Mouse (Mus musculus) hindbrain, embryonic 16.5 days (tissue): ENCODE data around the gene Fblim1. TPM values are rescaled to one million over a fixed set of nuclear protein-coding genes. Genes with fewer than 3 reads are reported as not detected.
A peak's percentile ranks its signal among the peaks of the same experiment; 100 is the strongest.

Source experiments
- ATAC-seq: fragments of 200-750 bp; cut with Nextera tagmentation; 2 replicates; pipeline ENCODE4 v1.8.0; 2017; ENCODE audit warnings: moderate TSS enrichment, moderate library complexity
- H3K27ac ChIP-seq: fragments of 300-500 bp; sonication (generic); 2 replicates; pipeline ENCODE4 v1.5.1; 2014; ENCODE audit warnings: low read depth, mild to moderate bottlenecking, control low read depth, low read length, moderate library complexity
- H3K27me3 ChIP-seq: fragments of 300-500 bp; sonication (generic); replicated peaks from 2 replicates; pipeline ENCODE4 v1.6.1; 2014; ENCODE audit warnings: low read length; ENCODE audit not compliant: control insufficient read depth, insufficient read depth
- H3K36me3 ChIP-seq: fragments of 300-500 bp; sonication (generic); 2 replicates; pipeline ENCODE4 v1.6.1; 2014; ENCODE audit warnings: mild to moderate bottlenecking, low read length, moderate library complexity, mixed read lengths; ENCODE audit not compliant: control insufficient read depth, insufficient read depth
- H3K4me1 ChIP-seq: fragments of 300-500 bp; sonication (generic); 2 replicates; pipeline ENCODE4 v1.6.1; 2014; ENCODE audit warnings: low read depth, low read length; ENCODE audit not compliant: control insufficient read depth, insufficient read depth
- H3K4me2 ChIP-seq: fragments of 300-500 bp; sonication (generic); 2 replicates; pipeline ENCODE4 v1.6.1; 2014; ENCODE audit warnings: mild to moderate bottlenecking, low read length, control low read depth, moderate library complexity
- H3K4me3 ChIP-seq: fragments of 300-500 bp; sonication (generic); 2 replicates; pipeline ENCODE4 v1.5.1; 2014; ENCODE audit warnings: mild to moderate bottlenecking, low read length, control low read depth, moderate library complexity
- H3K9ac ChIP-seq: fragments of 300-500 bp; sonication (generic); 2 replicates; pipeline ENCODE4 v1.6.1; 2014; ENCODE audit warnings: low read depth, mild to moderate bottlenecking, control low read depth, low read length, moderate library complexity
- H3K9me3 ChIP-seq: fragments of 300-500 bp; sonication (generic); 2 replicates; pipeline ENCODE4 v1.6.1; 2014; ENCODE audit warnings: mild to moderate bottlenecking, low read length, moderate library complexity; ENCODE audit not compliant: control insufficient read depth
- WGBS: fragments of 180-500 bp; shearing (Covaris S2); extraction: QIAGEN DNeasy Blood & Tissue Kit; methylation state at CpG from one replicate; pipeline ENCODE4 v1.1.7; 2014; 5-methylcytosine and 5-hydroxymethylcytosine counted together
- polyA plus RNA-seq: library from polyadenylated mRNA; unstranded; fragments of >200 nt; fragmentation: Nextera tagmentation; extraction: Ambion mirVana; gene quantifications from 2 replicates; pipeline ENCODE4 v1.2.1, GENCODE M21; 2015

The Fblim1 gene
- polyA plus RNA-seq, 1 experiment from 2014 or later, result 42.9 TPM

DNA sequence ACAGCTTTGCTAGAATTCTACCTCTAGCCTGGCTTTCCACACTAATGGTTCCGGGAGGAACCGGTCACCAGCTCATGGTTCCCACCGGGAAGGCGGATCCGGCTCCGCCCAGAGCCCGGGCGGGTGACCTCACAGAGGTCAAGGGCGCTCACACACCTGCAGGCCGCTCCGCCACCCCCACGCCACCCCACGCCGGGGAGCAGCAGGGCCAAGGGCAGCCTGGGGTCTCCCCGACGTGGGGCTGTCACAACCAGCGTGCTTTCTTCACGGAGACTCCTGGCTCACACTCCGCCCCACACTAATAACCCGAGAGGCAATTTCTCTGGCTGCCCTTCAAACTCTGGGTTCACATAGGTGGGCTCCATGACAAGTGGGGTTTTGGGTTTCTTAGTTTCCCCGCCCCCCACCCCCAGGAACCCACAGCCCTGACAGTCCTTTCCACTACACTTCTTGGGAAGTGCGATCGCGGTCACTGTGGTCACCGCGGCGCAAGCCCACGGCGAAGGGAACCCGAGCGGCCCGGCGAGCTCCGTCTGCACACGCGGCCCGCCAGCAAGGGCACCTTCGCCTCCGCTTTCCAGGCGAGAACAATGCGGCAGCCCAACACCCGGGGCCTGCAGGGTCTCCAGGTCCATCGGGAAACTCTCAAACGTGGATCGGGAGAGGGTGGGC, 60.7 kb downstream of the Fblim1 start:
- H3K9ac ChIP-seq, result peak overlapping the region; percentile 89
- H3K4me2 ChIP-seq, result peak overlapping the region; percentile 99
- no peaks in the 10 kb centered on the region for H3K27me3 ChIP-seq
- peaks cover 10% of the 10 kb centered on the region for H3K4me1 ChIP-seq
- H3K27ac ChIP-seq, result peak overlapping the region; percentile 99
- WGBS, result under 1% methylated on average over 45 of the region's 45 CpGs
- peak overlapping the region; percentile 74 for H3K4me3 ChIP-seq
- ATAC-seq, result peak; percentile 53
- H3K9me3 ChIP-seq, result no peaks in the 10 kb centered on the region
- H3K36me3 ChIP-seq, result no peaks in the 10 kb centered on the region

DNA sequence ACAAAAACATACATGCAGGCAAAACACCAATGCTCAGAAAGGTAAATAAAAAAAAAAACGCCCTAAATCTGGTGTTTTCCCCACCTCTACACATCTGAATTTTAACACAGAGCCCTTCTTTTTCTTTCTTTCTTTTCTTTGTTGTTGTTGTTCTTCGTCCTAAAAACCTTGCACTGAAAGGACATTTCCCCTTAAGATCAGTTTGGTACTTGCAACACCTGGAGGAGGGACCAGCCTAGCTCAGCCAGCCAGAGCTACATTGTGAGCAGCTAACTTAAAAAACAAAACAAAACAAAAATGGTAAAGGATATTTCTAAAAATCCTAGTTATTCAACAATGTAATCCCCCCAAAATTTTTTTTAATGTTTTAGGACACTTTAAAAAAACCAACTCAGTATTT, 61.4 kb downstream of the Fblim1 start:
- WGBS, result 43% methylated on average over 2 of the region's 2 CpGs
- Histone ChIP-seq H3K9ac (no peak overlapping the region), H3K4me3 (peak overlapping the region; percentile 74), H3K9me3 (no peaks in the 10 kb centered on the region), H3K27me3 (no peaks in the 10 kb centered on the region), H3K4me2 (peak overlapping the region; percentile 99), H3K4me1 (peaks cover 10% of the 10 kb centered on the region), H3K27ac (peak overlapping the region; percentile 54), H3K36me3 (no peaks in the 10 kb centered on the region)
- no peak for ATAC-seq

DNA sequence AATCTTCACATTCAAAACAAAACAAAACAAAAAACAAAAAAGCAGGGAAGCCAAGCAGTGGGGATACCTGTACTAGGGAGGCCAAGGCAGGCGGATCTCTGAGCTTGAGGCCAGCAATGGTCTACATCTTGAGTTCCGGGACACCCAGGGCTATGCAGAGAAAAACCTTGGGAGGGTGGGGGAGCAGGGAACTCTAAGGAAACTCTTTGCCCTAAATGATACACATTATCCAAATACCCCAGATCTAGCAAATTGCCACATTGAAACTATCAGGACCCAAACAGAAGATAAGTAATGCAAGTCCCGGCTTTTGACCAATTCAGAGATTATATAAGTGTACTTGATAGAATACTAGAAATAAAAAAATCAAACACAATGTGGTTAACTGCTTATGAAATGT, 62.3 kb downstream of the Fblim1 start:
- Histone ChIP-seq H3K27ac (no peak overlapping the region), H3K4me1 (peaks cover 15% of the 10 kb centered on the region), H3K36me3 (no peaks in the 10 kb centered on the region), H3K9me3 (no peaks in the 10 kb centered on the region), H3K4me3 (no peak overlapping the region), H3K4me2 (no peak overlapping the region), H3K27me3 (no peaks in the 10 kb centered on the region), H3K9ac (no peak overlapping the region)
- WGBS, result 77% methylated on average over 3 of the region's 3 CpGs
- ATAC-seq, result no peak

DNA sequence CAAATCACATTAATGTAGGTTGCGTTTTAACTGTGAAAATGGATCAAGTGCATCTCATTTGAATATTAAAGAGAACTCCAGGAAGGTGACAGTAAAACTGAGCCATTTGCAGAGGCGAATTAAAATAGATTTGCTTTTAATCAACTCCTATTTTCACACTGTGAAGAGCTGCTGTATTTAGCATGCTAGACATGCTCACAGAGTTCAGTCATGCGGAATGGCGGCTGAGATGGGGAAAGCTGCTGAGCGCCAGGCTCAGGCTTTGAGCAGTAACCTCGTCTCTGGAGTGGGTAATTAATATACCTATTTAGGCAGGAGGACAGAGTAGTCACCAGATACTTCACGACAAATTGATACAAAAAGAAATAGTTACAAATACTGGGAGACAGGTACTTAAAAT, 64.0 kb downstream of the Fblim1 start:
- H3K27me3 ChIP-seq, result no peaks in the 10 kb centered on the region
- no peak overlapping the region for H3K4me3 ChIP-seq
- no peak overlapping the region; the same call in 1 of the 2 replicates for H3K9ac ChIP-seq
- no peaks in the 10 kb centered on the region for H3K36me3 ChIP-seq
- H3K27ac ChIP-seq, result 0 out of 2 replicates have a peak overlapping the region, but pooled peaks have one; percentile 20
- no peak for ATAC-seq
- H3K9me3 ChIP-seq, result no peaks in the 10 kb centered on the region
- 12% methylated on average over 7 of the region's 7 CpGs for WGBS
- peaks cover 9% of the 10 kb centered on the region for H3K4me1 ChIP-seq
- peak overlapping the region; percentile 31 for H3K4me2 ChIP-seq

DNA sequence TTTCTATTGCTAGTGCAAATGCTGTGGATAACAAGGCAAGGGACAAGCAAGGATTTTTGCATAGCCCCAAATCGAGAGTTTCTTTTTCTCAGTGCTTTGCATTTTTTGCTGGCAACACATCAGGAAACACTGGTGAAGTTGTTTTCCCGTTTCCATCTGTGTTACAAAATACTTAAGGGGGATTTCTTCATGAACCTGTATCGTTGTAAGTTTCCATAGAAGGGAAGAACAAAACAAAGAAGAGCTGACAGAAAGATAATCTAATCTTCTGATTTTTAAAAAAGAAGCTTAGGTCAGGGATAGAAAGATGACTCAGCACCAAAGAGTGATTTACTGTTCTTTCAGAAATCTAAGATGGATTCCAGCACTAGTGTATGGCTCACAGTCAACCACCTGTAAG, 65.1 kb downstream of the Fblim1 start:
- whole genome bisulfite sequencing, result 80% methylated on average over 3 of the region's 3 CpGs
- H3K4me2 ChIP-seq, result no peak overlapping the region
- ATAC-seq, result no peak
- no peaks in the 10 kb centered on the region for H3K9me3 ChIP-seq
- no peaks in the 10 kb centered on the region for H3K27me3 ChIP-seq
- no peak overlapping the region for H3K4me3 ChIP-seq
- H3K36me3 ChIP-seq, result no peaks in the 10 kb centered on the region
- peaks cover 9% of the 10 kb centered on the region for H3K4me1 ChIP-seq
- H3K9ac ChIP-seq, result no peak overlapping the region
- H3K27ac ChIP-seq, result no peak overlapping the region

DNA sequence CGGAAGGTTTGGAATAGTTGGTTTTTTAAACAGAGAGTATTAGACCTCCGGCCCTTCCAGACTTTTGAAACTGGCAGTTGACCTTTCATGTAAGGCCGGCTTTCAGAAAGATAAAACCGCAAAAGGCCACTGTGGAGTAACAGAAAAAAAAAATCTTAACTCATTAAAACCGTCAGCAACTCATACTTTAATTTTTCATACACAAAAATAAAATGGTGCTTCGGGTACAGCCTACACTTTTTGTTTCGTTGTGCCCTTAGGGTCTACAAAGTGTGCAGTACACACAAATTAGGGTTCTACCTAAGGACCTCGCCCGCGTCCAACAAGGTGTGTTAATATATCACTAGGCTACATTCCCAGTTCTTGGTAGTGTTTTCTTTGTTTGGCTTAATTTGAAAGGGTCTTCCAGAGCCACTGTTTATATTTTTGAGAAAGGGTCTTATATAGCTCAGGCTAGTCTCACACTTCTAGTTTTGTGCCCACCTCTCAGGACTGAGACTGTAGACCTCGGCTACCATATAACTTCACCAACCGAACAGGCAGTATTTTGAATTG, 66.6 kb downstream of the Fblim1 start:
- ATAC-seq, result no peak
- Histone ChIP-seq H3K4me1 (peaks cover 12% of the 10 kb centered on the region), H3K4me3 (peak overlapping the region; percentile 96), H3K36me3 (no peaks in the 10 kb centered on the region), H3K9ac (peak overlapping the region; percentile 75), H3K27me3 (no peaks in the 10 kb centered on the region), H3K9me3 (no peaks in the 10 kb centered on the region), H3K4me2 (peak overlapping the region; percentile 70), H3K27ac (peak overlapping the region; percentile 97)
- WGBS, result 51% methylated on average over 12 of the region's 12 CpGs

DNA sequence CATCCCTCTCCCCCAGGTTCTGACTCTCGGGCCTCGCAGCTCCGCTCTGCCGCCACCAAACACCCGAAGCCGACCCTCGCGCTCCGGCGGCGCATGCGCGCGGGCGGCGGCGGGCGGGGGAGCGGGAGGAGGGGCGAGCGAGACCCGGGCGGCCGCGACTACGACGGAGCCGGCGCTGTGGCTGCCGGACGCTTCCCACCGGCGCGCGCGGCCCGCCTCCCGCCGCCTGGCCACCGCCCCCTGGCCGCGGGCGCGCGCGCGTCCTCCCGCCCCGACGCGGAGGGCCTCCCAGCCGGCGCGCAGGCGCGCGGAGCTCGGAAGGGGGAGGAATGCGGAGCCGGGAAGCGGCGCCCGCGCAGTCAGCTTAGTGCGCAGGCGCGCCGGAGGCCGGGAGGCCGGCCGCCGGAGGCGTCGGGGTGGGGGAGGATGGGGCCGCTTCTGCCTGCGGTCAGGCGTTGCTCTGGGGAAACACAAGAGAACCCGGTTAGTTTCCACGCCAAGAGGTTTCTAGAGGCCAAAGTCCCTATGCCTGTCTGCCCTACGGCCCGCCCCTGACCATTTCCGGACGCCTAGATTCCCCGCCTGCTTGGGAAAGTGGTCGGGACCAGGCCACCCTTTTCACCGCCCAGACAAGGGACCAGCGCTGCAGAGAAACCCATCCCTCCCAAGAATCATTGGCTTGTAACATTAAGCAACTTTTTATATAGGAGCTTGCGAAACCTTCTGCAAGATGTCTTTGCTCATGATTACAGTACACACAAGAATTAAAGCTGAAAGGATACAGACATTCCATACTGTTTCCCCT, 67.3 kb downstream of the Fblim1 start, which contains the start of gene Spen:
Gene Spen (minus strand): TSS at position 190 of the 805 bp plus-strand sequence.
- ATAC-seq, result peak; percentile 88
- peaks cover 18% of the 10 kb centered on the region for H3K4me1 ChIP-seq
- no peaks in the 10 kb centered on the region for H3K27me3 ChIP-seq
- peak within 1 kb of the TSS; percentile 96 for H3K4me3 ChIP-seq
- peak within 1 kb of the TSS; percentile 72 for H3K4me2 ChIP-seq
- peak within 1 kb of the TSS; percentile 97 for H3K27ac ChIP-seq
- WGBS, result under 1% methylated on average over 67 of the region's 88 CpGs
- no peaks in the 10 kb centered on the region for H3K9me3 ChIP-seq
- H3K9ac ChIP-seq, result peak within 1 kb of the TSS; percentile 97
- H3K36me3 ChIP-seq, result no peaks in the 10 kb centered on the region

DNA sequence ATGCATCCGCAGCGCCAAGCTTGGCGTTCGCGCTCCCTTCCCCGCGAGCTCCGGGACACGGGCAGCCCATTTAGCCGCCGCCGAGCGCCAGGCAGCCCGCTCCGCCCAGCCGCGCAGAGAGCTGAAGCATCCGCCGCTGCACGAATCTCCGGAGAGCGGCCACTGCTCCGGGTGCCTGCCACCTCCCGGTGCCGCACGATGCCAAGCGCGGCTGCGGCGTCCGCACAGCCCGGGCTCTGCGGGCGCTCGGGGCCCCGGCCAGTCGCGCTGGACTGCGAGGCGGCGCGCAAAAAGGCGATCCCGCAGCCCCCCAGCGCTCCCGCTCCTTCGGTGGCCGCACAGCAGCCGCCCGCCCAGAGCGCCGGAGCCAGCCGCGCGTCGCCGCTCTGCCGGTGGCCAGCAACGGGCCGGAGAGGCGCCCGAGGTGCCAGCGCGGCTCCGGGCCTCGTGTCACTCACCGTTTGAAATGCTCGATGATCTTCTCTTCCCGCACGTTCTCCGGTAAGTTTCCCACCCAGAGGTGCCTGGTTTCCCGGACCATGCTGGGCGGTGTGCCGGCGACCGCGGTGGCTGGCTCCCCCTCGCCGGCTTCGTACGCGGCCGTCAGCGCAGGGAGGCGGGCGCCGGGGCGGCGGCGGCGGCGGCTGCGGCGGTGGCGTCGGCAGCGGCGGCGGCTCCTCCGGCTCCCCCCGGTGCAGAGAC, 68.0 kb downstream of the Fblim1 start:
- Histone ChIP-seq H3K27me3 (no peaks in the 10 kb centered on the region), H3K4me3 (peak overlapping the region; percentile 96), H3K4me1 (peaks cover 23% of the 10 kb centered on the region), H3K27ac (peak overlapping the region; percentile 97), H3K9ac (peak overlapping the region; percentile 97), H3K9me3 (no peaks in the 10 kb centered on the region), H3K4me2 (peak overlapping the region; percentile 72), H3K36me3 (no peaks in the 10 kb centered on the region)
- ATAC-seq, result no peak
- under 1% methylated on average over 75 of the region's 101 CpGs for WGBS
